25 mouse cellular contexts compared by ENCODE assay signal in genomic region chr4:144971048-144971447, GRCm38 (mm10).
DNase-seq lines count a peak whose midpoint lies in the region; ATAC-seq lines count a peak whose summit lies in the region.
"Had no signal": no experiment of that assay in that cellular context is flagged by ENCODE, and none has a peak within 500 bp of the region (broad histone marks: within the 10 kb centered on the region; RNA-seq: fewer than 3 reads in every experiment).

No protein-coding gene starts in this region.

- DNase-seq in 416B (ENCODE audit: low read depth) (peak; percentile 70), A20 (ENCODE audit: low read depth, low spot score) (peak; percentile 61), liver (no peak)
- DNase-seq in layer of hippocampus, adult 9-11 months = no peak
- no peak for DNase-seq in heart, postnatal 25 days (ENCODE audit: low spot score)
- DNase-seq in forebrain, embryonic 14.5 days (ENCODE audit: low spot score) = no peak
- DNase-seq: adrenal gland, postnatal 14 days; cerebellum, adult 18-20 months; cerebellum, adult 9-11 months; cerebellum, postnatal 36 days; embryo, embryonic 11 days; gastrocnemius, postnatal 36 days; heart, adult 2 months; heart, postnatal 36 days had no signal

- intact Hi-C loops in heart, postnatal 25 days (cut with DNase I) = no loop called here

- no peak overlapping the region for H3K4me3 ChIP-seq in forebrain, embryonic 14.5 days (ENCODE audit: low read depth, low read length)
- H3K4me3 ChIP-seq: embryonic facial prominence, embryonic 15.5 days; erythroblast, embryonic 14.5 days; forebrain, embryonic 10.5 days; forebrain, embryonic 15.5 days; heart, adult 2 months; heart, embryonic 15.5 days had no signal

- no peaks in the 10 kb centered on the region for H3K27me3 ChIP-seq in forebrain, embryonic 14.5 days (replicated peaks; ENCODE audit: control insufficient read depth, insufficient read depth, low read length)
- H3K27me3 ChIP-seq: embryonic facial prominence, embryonic 15.5 days; forebrain, embryonic 15.5 days; heart, embryonic 15.5 days; Patski had no signal

- no peaks in the 10 kb centered on the region for H3K36me3 ChIP-seq in forebrain, embryonic 14.5 days (ENCODE audit: control insufficient read depth, insufficient read depth, low read length)
- H3K36me3 ChIP-seq: embryonic facial prominence, embryonic 15.5 days; forebrain, embryonic 10.5 days; forebrain, embryonic 15.5 days had no signal

- no peaks in the 10 kb centered on the region for H3K9me3 ChIP-seq in forebrain, embryonic 14.5 days (replicated peaks; ENCODE audit: control insufficient read depth, low read length)
- H3K9me3 ChIP-seq: embryonic facial prominence, embryonic 15.5 days; forebrain, embryonic 10.5 days; forebrain, embryonic 15.5 days; heart, embryonic 15.5 days had no signal

- H3K27ac ChIP-seq in forebrain, embryonic 14.5 days (ENCODE audit: low read depth, low read length) = no peak overlapping the region
- H3K27ac ChIP-seq: embryonic facial prominence, embryonic 15.5 days; forebrain, embryonic 10.5 days; forebrain, embryonic 15.5 days; heart, adult 2 months; heart, embryonic 15.5 days; hindbrain, embryonic 14.5 days had no signal

- H3K9ac ChIP-seq in forebrain, embryonic 14.5 days (ENCODE audit: low read length) = no peak overlapping the region
- H3K9ac ChIP-seq: embryonic facial prominence, embryonic 15.5 days; forebrain, embryonic 15.5 days; heart, embryonic 15.5 days; hindbrain, embryonic 14.5 days had no signal

- peak; percentile 70 for ATAC-seq in granulocyte monocyte progenitor cell, adult 5-6 weeks (replicated peaks; ENCODE audit: poor library complexity, severe bottlenecking)
- peak; percentile 67 for ATAC-seq in megakaryocyte progenitor cell, adult 5-6 weeks (replicated peaks; ENCODE audit: poor library complexity)
- no peak for ATAC-seq in forebrain, embryonic 14.5 days
- ATAC-seq: activated CD4-positive, CD25-positive, alpha-beta regulatory T cell, adult 4 months; forebrain, embryonic 15.5 days; Patski had no signal

- H3K4me1 ChIP-seq in forebrain, embryonic 14.5 days (ENCODE audit: control insufficient read depth, insufficient read depth, low read length) = no peaks in the 10 kb centered on the region
- H3K4me1 ChIP-seq: forebrain, embryonic 15.5 days had no signal

- 96% methylated on average over 2 of the region's 2 CpGs for WGBS in forebrain, embryonic 14.5 days

- H3K4me2 ChIP-seq in forebrain, embryonic 14.5 days (ENCODE audit: low read length) = no peak overlapping the region
- H3K4me2 ChIP-seq: embryonic facial prominence, embryonic 15.5 days; forebrain, embryonic 15.5 days; heart, embryonic 11.5 days; heart, embryonic 15.5 days; hindbrain, embryonic 14.5 days had no signal

Comparison
In these comparisons a context has a peak if more than half of its experiments do, and no peak if none do; other contexts are left out.
1. DNase-seq: peak in 416B (single experiment) and A20 (single experiment); none in liver (single experiment), layer of hippocampus, adult 9-11 months (single experiment), heart, postnatal 25 days (single experiment) and forebrain, embryonic 14.5 days (single experiment).